Mouse (Mus musculus) kidney, adult 2 months (tissue): Measurements from ENCODE around the gene Hoxc12.

Experiments
- CTCF ChIP-seq: fragments of 200-500 bp; conservative IDR thresholded peaks from 2 replicates; pipeline ENCODE4 v1.5.1; 2011; ENCODE audit warnings: low read depth, mild to moderate bottlenecking, control low read depth, low read length, moderate library complexity, mixed read lengths; ENCODE audit not compliant: insufficient read depth, insufficient read length
- POLR2A ChIP-seq: fragments of 200-500 bp; IDR thresholded peaks from one replicate; pipeline ENCODE4 v1.6.1; 2011; ENCODE audit warnings: low read depth, low read length, control low read depth

DNA sequence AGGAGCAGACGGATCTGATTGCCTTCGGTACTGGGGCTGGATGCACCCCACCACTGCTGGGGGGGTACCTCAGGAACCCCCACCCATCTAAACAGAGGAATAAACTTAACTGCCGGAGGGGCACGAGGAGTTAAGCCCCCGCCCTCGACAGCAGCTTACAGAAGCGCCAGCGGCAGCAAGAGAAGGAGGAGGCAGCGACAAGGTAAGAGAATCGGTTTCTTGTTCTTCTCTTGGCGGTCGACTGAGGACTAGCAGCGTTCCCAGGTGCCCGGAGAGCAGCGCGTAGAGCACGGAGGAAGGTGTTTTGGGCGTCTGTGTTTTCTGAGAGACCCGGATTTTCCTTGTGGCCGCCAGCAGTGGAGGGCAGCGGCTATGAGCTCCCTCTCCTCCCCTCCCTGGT is 35.7 kb downstream of the Hoxc12 start:
- TF ChIP-seq POLR2A (no peak), CTCF (no peak)
